Mouse (Mus musculus) spleen, adult 2 months (tissue): ENCODE results near the gene Emg1.

Source experiments
- CTCF ChIP-seq: fragments of 200-500 bp; IDR thresholded peaks from 2 replicates; pipeline ENCODE4 v1.5.1; 2011; ENCODE audit warnings: mild to moderate bottlenecking, inconsistent platforms; ENCODE audit not compliant: insufficient read depth, insufficient read length, insufficient replicate concordance; ENCODE audit errors: extremely low read depth
- POLR2A ChIP-seq: fragments of 200-500 bp; IDR thresholded peaks from 2 replicates; pipeline ENCODE4 v1.6.1; 2011; ENCODE audit warnings: low read depth, low read length, inconsistent platforms

- TF ChIP-seq POLR2A (no peak; the same call in 1 of the 2 replicates), CTCF (no peak)
Measured at GRCm38 (mm10) chr6:124729850-124730705, 18.1 kb upstream of the Emg1 start.
